Mouse (Mus musculus): ENCODE measurements around the gene Gpx4.

Gpx4 gene

GRCm38 (mm10) chr10:80047041-80047565 is at the start of gene Gpx4:
Gpx4 (plus strand) TSS chr10:80047166.
- no peak for DNase-seq (ENCODE audit: low spot score)

- peak; percentile 86 for DNase-seq (ENCODE audit: low spot score)
Observed at GRCm38 (mm10) chr10:79997819-79998218, 49.1 kb upstream of the Gpx4 start.

- no peak for DNase-seq (ENCODE audit: low spot score)
Observed at GRCm38 (mm10) chr10:80001945-80002344, 45.0 kb upstream of the Gpx4 start.

GRCm38 (mm10) chr10:80002829-80003228 is 44.1 kb upstream of the Gpx4 start:
- no peak for DNase-seq (ENCODE audit: low spot score)

- DNase-seq (ENCODE audit: low spot score), result peak; percentile 66
Observed at GRCm38 (mm10) chr10:80003374-80004232, 43.4 kb upstream of the Gpx4 start.

- no peak for DNase-seq (ENCODE audit: low spot score)
Observed at GRCm38 (mm10) chr10:80004233-80004705, 42.7 kb upstream of the Gpx4 start.

- DNase-seq (ENCODE audit: low spot score), result no peak
Observed at GRCm38 (mm10) chr10:80011740-80012139, 35.2 kb upstream of the Gpx4 start.

- no peak for DNase-seq (ENCODE audit: low spot score)
Observed at GRCm38 (mm10) chr10:80013609-80014008, 33.4 kb upstream of the Gpx4 start.

- DNase-seq (ENCODE audit: low spot score), result peak; percentile 70
Observed at GRCm38 (mm10) chr10:80014484-80015290, 32.3 kb upstream of the Gpx4 start.

- no peak for DNase-seq (ENCODE audit: low spot score)
Observed at GRCm38 (mm10) chr10:80015583-80015982, 31.4 kb upstream of the Gpx4 start.

- DNase-seq (ENCODE audit: low spot score), result no peak
Observed at GRCm38 (mm10) chr10:80016511-80016910, 30.5 kb upstream of the Gpx4 start, which contains the start of gene Arhgap45. Arhgap45 (plus strand) TSS chr10:80016653.

GRCm38 (mm10) chr10:80016931-80017330 is 30.0 kb upstream of the Gpx4 start:
- DNase-seq (ENCODE audit: low spot score), result no peak

- DNase-seq (ENCODE audit: low spot score), result no peak
Observed at GRCm38 (mm10) chr10:80017361-80017760, 29.6 kb upstream of the Gpx4 start.

GRCm38 (mm10) chr10:80017771-80018170 is 29.2 kb upstream of the Gpx4 start:
- DNase-seq (ENCODE audit: low spot score), result no peak

- peak; percentile 73 for DNase-seq (ENCODE audit: low spot score)
Observed at GRCm38 (mm10) chr10:80018739-80019297, 28.1 kb upstream of the Gpx4 start.

GRCm38 (mm10) chr10:80019471-80020131 is 27.4 kb upstream of the Gpx4 start:
- DNase-seq (ENCODE audit: low spot score), result no peak

GRCm38 (mm10) chr10:80020191-80020590 is 26.8 kb upstream of the Gpx4 start:
- DNase-seq (ENCODE audit: low spot score), result no peak

GRCm38 (mm10) chr10:80020603-80021319 is 26.2 kb upstream of the Gpx4 start:
- DNase-seq (ENCODE audit: low spot score), result no peak

- DNase-seq (ENCODE audit: low spot score), result no peak
Observed at GRCm38 (mm10) chr10:80021320-80021641, 25.7 kb upstream of the Gpx4 start.

GRCm38 (mm10) chr10:80022164-80022563 is 24.8 kb upstream of the Gpx4 start:
- no peak for DNase-seq (ENCODE audit: low spot score)

GRCm38 (mm10) chr10:80022806-80023205 is 24.2 kb upstream of the Gpx4 start:
- no peak for DNase-seq (ENCODE audit: low spot score)
